Mouse (Mus musculus): ENCODE data around the gene Gm648. TPM values are rescaled to one million over a fixed set of nuclear protein-coding genes. Genes with fewer than 3 reads are reported as not detected.
A peak's percentile ranks its signal among the peaks of the same experiment; 100 is the strongest.
"Not testable (repeated sequence)": the region's sequence is repeated elsewhere in the genome, so short reads cannot be mapped to it uniquely, and the experiment has no call there.

Gm648 gene
- 0.15 TPM in 1 of 2 replicates, not detected in the other for polyA plus RNA-seq (2015; fragmentation: Nextera tagmentation; extraction: Ambion mirVana)

- H3K9ac ChIP-seq (ENCODE audit: low read depth, low read length), result no peak within 1 kb of the TSS
- H3K27ac ChIP-seq (ENCODE audit: low read depth, low read length), result no peak within 1 kb of the TSS
- no peak for ATAC-seq
- no peaks in the 10 kb centered on the region for H3K9me3 ChIP-seq (ENCODE audit: control insufficient read depth, low read length)
- 88% methylated on average over 7 of the region's 7 CpGs for WGBS
- H3K4me3 ChIP-seq (ENCODE audit: low read length), result no peak within 1 kb of the TSS
- no peaks in the 10 kb centered on the region for H3K4me1 ChIP-seq (ENCODE audit: control insufficient read depth, insufficient read depth, low read depth, low read length)
- H3K27me3 ChIP-seq (replicated peaks; ENCODE audit: control insufficient read depth, insufficient read depth, low read length), result no peaks in the 10 kb centered on the region
- no peaks in the 10 kb centered on the region for H3K36me3 ChIP-seq (ENCODE audit: control insufficient read depth, insufficient read depth, low read length)
- H3K4me2 ChIP-seq (ENCODE audit: low read length), result no peak within 1 kb of the TSS
Observed at GRCm38 (mm10) chrX:56549506-56549905, at the start of gene Gm648. TSS of gene Gm648 (minus strand) at chrX:56549606.

GRCm38 (mm10) chrX:56597887-56598640 lies 48.7 kb upstream of the Gm648 start, which contains the start of gene Mmgt1:
TSS of gene Mmgt1 (minus strand) at chrX:56598069.
- Histone ChIP-seq H3K4me3 (ENCODE audit: low read length) (peak within 1 kb of the TSS; percentile 69), H3K9ac (ENCODE audit: low read depth, low read length) (peak within 1 kb of the TSS; percentile 81), H3K9me3 (ENCODE audit: control insufficient read depth, low read length) (no peaks in the 10 kb centered on the region), H3K4me1 (ENCODE audit: control insufficient read depth, insufficient read depth, low read depth, low read length) (peaks cover 6% of the 10 kb centered on the region; the same call in 1 of the 2 replicates), H3K4me2 (ENCODE audit: low read length) (peak within 1 kb of the TSS; percentile 59), H3K27ac (ENCODE audit: low read depth, low read length) (peak within 1 kb of the TSS; percentile 82), H3K36me3 (ENCODE audit: control insufficient read depth, insufficient read depth, low read length) (no peaks in the 10 kb centered on the region), H3K27me3 (replicated peaks; ENCODE audit: control insufficient read depth, insufficient read depth, low read length) (no peaks in the 10 kb centered on the region)
- 17% methylated on average over 35 of the region's 44 CpGs for WGBS
- ATAC-seq, result peak; percentile 99

- ATAC-seq, result peak; percentile 75
- Histone ChIP-seq H3K9ac (ENCODE audit: low read depth, low read length) (peak overlapping the region; percentile 81), H3K4me3 (ENCODE audit: low read length) (peak overlapping the region; percentile 69), H3K27me3 (replicated peaks; ENCODE audit: control insufficient read depth, insufficient read depth, low read length) (no peaks in the 10 kb centered on the region), H3K36me3 (ENCODE audit: control insufficient read depth, insufficient read depth, low read length) (no peaks in the 10 kb centered on the region), H3K27ac (ENCODE audit: low read depth, low read length) (peak overlapping the region; percentile 82), H3K4me1 (ENCODE audit: control insufficient read depth, insufficient read depth, low read depth, low read length) (peaks cover 6% of the 10 kb centered on the region; the same call in 1 of the 2 replicates), H3K4me2 (ENCODE audit: low read length) (peak overlapping the region; percentile 59), H3K9me3 (ENCODE audit: control insufficient read depth, low read length) (no peaks in the 10 kb centered on the region)
- WGBS, result 21% methylated on average over 25 of the region's 25 CpGs
Observed at GRCm38 (mm10) chrX:56597219-56597886, 47.9 kb upstream of the Gm648 start.

GRCm38 (mm10) chrX:56578200-56578599 lies 28.8 kb upstream of the Gm648 start:
- 59% methylated on average over 2 of the region's 2 CpGs for whole genome bisulfite sequencing
- Histone ChIP-seq H3K9ac (ENCODE audit: low read depth, low read length) (no peak overlapping the region), H3K27ac (ENCODE audit: low read depth, low read length) (no peak overlapping the region), H3K4me3 (ENCODE audit: low read length) (no peak overlapping the region), H3K36me3 (ENCODE audit: control insufficient read depth, insufficient read depth, low read length) (no peaks in the 10 kb centered on the region), H3K27me3 (replicated peaks; ENCODE audit: control insufficient read depth, insufficient read depth, low read length) (no peaks in the 10 kb centered on the region), H3K4me2 (ENCODE audit: low read length) (no peak overlapping the region), H3K9me3 (ENCODE audit: control insufficient read depth, low read length) (no peaks in the 10 kb centered on the region), H3K4me1 (ENCODE audit: control insufficient read depth, insufficient read depth, low read depth, low read length) (no peaks in the 10 kb centered on the region)
- no peak for ATAC-seq

GRCm38 (mm10) chrX:56572465-56572864 lies 23.1 kb upstream of the Gm648 start:
- no peak for ATAC-seq
- Histone ChIP-seq H3K4me1 (ENCODE audit: control insufficient read depth, insufficient read depth, low read depth, low read length) (no peaks in the 10 kb centered on the region), H3K4me2 (ENCODE audit: low read length) (no peak overlapping the region), H3K4me3 (ENCODE audit: low read length) (no peak overlapping the region), H3K9me3 (ENCODE audit: control insufficient read depth, low read length) (no peaks in the 10 kb centered on the region), H3K36me3 (ENCODE audit: control insufficient read depth, insufficient read depth, low read length) (no peaks in the 10 kb centered on the region), H3K27ac (ENCODE audit: low read depth, low read length) (no peak overlapping the region), H3K9ac (ENCODE audit: low read depth, low read length) (no peak overlapping the region), H3K27me3 (replicated peaks; ENCODE audit: control insufficient read depth, insufficient read depth, low read length) (no peaks in the 10 kb centered on the region)
- WGBS, result 23% methylated on average over 6 of the region's 6 CpGs

- Histone ChIP-seq H3K4me3 (ENCODE audit: low read length) (no peak overlapping the region), H3K27me3 (replicated peaks; ENCODE audit: control insufficient read depth, insufficient read depth, low read length) (no peaks in the 10 kb centered on the region), H3K4me2 (ENCODE audit: low read length) (no peak overlapping the region), H3K9me3 (ENCODE audit: control insufficient read depth, low read length) (no peaks in the 10 kb centered on the region), H3K9ac (ENCODE audit: low read depth, low read length) (no peak overlapping the region), H3K36me3 (ENCODE audit: control insufficient read depth, insufficient read depth, low read length) (no peaks in the 10 kb centered on the region), H3K4me1 (ENCODE audit: control insufficient read depth, insufficient read depth, low read depth, low read length) (no peaks in the 10 kb centered on the region), H3K27ac (ENCODE audit: low read depth, low read length) (no peak overlapping the region)
- no peak for ATAC-seq
- WGBS, result 79% methylated on average over 3 of the region's 3 CpGs
Observed at GRCm38 (mm10) chrX:56553584-56553983, 4.2 kb upstream of the Gm648 start.

GRCm38 (mm10) chrX:56537162-56537561 lies 12.2 kb downstream of the Gm648 start:
- Histone ChIP-seq H3K4me2 (ENCODE audit: low read length) (no peak overlapping the region), H3K4me3 (ENCODE audit: low read length) (no peak overlapping the region), H3K9me3 (ENCODE audit: control insufficient read depth, low read length) (no peaks in the 10 kb centered on the region), H3K36me3 (ENCODE audit: control insufficient read depth, insufficient read depth, low read length) (no peaks in the 10 kb centered on the region), H3K9ac (ENCODE audit: low read depth, low read length) (no peak overlapping the region), H3K27ac (ENCODE audit: low read depth, low read length) (no peak overlapping the region), H3K4me1 (ENCODE audit: control insufficient read depth, insufficient read depth, low read depth, low read length) (no peaks in the 10 kb centered on the region), H3K27me3 (replicated peaks; ENCODE audit: control insufficient read depth, insufficient read depth, low read length) (no peaks in the 10 kb centered on the region)
- WGBS, result 55% methylated on average over 4 of the region's 4 CpGs
- no peak for ATAC-seq

- Histone ChIP-seq H3K36me3 (ENCODE audit: control insufficient read depth, insufficient read depth, low read length) (no peaks in the 10 kb centered on the region), H3K27ac (ENCODE audit: low read depth, low read length) (no peak overlapping the region), H3K27me3 (replicated peaks; ENCODE audit: control insufficient read depth, insufficient read depth, low read length) (no peaks in the 10 kb centered on the region), H3K4me3 (ENCODE audit: low read length) (no peak overlapping the region), H3K9me3 (ENCODE audit: control insufficient read depth, low read length) (no peaks in the 10 kb centered on the region), H3K4me2 (ENCODE audit: low read length) (no peak overlapping the region), H3K4me1 (ENCODE audit: control insufficient read depth, insufficient read depth, low read depth, low read length) (no peaks in the 10 kb centered on the region), H3K9ac (ENCODE audit: low read depth, low read length) (no peak overlapping the region)
- WGBS, result 13% methylated on average over 3 of the region's 3 CpGs
- peak; percentile 77; the same call in 1 of the 2 replicates for ATAC-seq
Observed at GRCm38 (mm10) chrX:56531266-56531665, 18.1 kb downstream of the Gm648 start.

GRCm38 (mm10) chrX:56524442-56524841 lies 25.0 kb downstream of the Gm648 start, which contains the start of gene Gm10477:
TSS of gene Gm10477 (plus strand) at chrX:56524742.
- not testable (repeated sequence) for H3K27me3 ChIP-seq (replicated peaks; ENCODE audit: control insufficient read depth, insufficient read depth, low read length); H3K27ac ChIP-seq (ENCODE audit: low read depth, low read length); H3K4me1 ChIP-seq (ENCODE audit: control insufficient read depth, insufficient read depth, low read depth, low read length); ATAC-seq; H3K9ac ChIP-seq (ENCODE audit: low read depth, low read length); H3K4me3 ChIP-seq (ENCODE audit: low read length); H3K9me3 ChIP-seq (ENCODE audit: control insufficient read depth, low read length); H3K36me3 ChIP-seq (ENCODE audit: control insufficient read depth, insufficient read depth, low read length); H3K4me2 ChIP-seq (ENCODE audit: low read length)
- 89% methylated on average over 6 of the region's 6 CpGs for WGBS
